Mouse (Mus musculus): Measurements from ENCODE around the gene Kirrel3. TPM values are rescaled to one million over a fixed set of nuclear protein-coding genes. Genes with fewer than 3 reads are reported as not detected.

Gene Kirrel3
- polyA plus RNA-seq, 1 experiment from 2014 or later: 0.72 TPM

DNA sequence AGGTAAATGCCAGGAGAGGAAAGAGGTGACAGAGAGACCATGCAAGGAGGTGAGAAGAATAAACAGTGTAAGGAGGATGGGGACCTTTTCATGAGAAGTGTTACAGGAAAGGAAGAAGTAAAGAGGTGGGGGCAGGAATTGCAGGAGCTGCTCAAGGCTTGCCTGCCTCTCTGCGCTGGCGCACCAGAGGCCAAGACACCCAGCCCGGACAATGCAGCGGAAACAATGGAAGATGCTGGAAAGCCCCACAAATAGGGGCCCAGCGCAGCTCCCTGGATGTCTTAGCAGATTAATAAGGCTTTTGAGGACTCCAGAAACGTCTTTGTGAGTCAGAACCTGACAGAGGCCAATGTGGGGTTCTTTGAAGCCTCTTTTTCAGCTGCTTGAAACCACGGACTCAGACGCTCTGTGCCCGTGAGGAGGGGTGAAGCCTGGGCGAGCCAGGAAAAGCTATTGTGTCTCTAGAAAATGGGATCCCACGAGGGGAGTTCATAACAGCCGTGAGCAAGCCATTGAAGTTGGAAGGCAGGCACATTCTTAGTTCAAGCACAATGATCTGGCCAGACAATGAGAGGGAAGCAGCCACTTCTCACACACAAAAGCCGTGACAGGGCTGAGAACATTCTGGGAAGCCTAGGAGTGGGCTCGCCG is 385.7 kb downstream of the Kirrel3 start:
- Histone ChIP-seq H3K27ac (ENCODE audit: low read length) (no peak overlapping the region), H3K27me3 (replicated peaks; ENCODE audit: insufficient read depth, low read length) (no peaks in the 10 kb centered on the region), H3K4me2 (replicated peaks; ENCODE audit: low read depth, low read length) (no peak overlapping the region), H3K36me3 (ENCODE audit: insufficient read depth, low read length) (no peaks in the 10 kb centered on the region), H3K4me1 (ENCODE audit: insufficient read depth, low read depth, low read length) (no peaks in the 10 kb centered on the region), H3K9me3 (ENCODE audit: low read length) (no peaks in the 10 kb centered on the region), H3K4me3 (ENCODE audit: low read depth, low read length) (no peak overlapping the region), H3K9ac (replicated peaks; ENCODE audit: low read depth) (no peak overlapping the region)
- ATAC-seq (no peak), DNase-seq (ENCODE audit: low spot score) (no peak)
- TF ChIP-seq CTCF (IDR thresholded peaks at IDR 0.05) (no peak), EP300 (IDR thresholded peaks at IDR 0.05) (no peak)
- WGBS: 47% methylated on average over 15 of the region's 15 CpGs

DNA sequence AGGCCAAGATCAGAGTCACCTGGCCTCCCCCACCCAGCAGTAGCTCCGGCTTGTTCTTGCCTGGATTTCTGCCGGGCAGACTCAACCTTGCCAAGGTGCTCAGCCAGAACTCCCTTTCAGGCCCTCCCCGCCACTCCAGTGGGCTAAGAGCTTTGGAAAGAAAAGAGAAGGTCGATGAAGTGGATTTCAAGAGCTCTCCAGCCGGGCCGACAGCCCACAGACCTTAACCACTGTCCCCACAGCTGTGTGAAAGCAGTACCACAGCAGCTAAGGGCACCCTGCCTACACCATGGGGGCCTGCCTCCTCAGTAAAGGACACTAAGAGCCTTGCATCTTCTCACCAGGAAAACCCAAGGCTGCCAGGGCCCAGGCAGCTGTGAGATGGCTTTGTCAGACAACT is 389.5 kb downstream of the Kirrel3 start:
- Histone ChIP-seq H3K4me1 (ENCODE audit: insufficient read depth, low read depth, low read length) (no peaks in the 10 kb centered on the region), H3K27me3 (replicated peaks; ENCODE audit: insufficient read depth, low read length) (no peaks in the 10 kb centered on the region), H3K9me3 (ENCODE audit: low read length) (no peaks in the 10 kb centered on the region), H3K4me3 (ENCODE audit: low read depth, low read length) (no peak overlapping the region), H3K36me3 (ENCODE audit: insufficient read depth, low read length) (no peaks in the 10 kb centered on the region), H3K9ac (replicated peaks; ENCODE audit: low read depth) (no peak overlapping the region), H3K4me2 (replicated peaks; ENCODE audit: low read depth, low read length) (no peak overlapping the region), H3K27ac (ENCODE audit: low read length) (no peak overlapping the region)
- ATAC-seq: peak; percentile 57
- TF ChIP-seq EP300 (IDR thresholded peaks at IDR 0.05): no peak
- no peak for TF ChIP-seq CTCF (IDR thresholded peaks at IDR 0.05)
- DNase-seq (ENCODE audit: low spot score): peak; percentile 44
- WGBS: 48% methylated on average over 6 of the region's 6 CpGs

DNA sequence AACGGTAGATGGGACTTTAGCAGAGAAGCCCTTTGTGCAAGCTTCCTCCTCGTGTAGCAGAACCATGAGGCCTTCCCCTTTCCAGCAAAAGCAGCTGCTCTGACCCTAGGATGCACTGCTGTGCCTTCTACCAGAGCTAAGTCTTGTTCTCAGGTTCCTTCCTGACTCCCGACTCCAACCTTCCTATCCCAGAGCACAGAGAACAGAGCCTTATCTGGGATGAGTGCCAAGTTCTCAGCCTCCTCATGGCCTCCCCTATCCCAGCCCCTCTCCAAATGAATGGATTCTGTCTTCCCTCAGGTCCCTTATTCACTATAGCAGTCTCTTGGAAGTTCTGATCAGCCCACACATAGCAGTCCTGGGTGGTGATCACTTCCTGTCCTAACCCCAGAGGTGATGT is 391.5 kb downstream of the Kirrel3 start:
- no peak for TF ChIP-seq CTCF (IDR thresholded peaks at IDR 0.05)
- no peak for TF ChIP-seq EP300 (IDR thresholded peaks at IDR 0.05)

DNA sequence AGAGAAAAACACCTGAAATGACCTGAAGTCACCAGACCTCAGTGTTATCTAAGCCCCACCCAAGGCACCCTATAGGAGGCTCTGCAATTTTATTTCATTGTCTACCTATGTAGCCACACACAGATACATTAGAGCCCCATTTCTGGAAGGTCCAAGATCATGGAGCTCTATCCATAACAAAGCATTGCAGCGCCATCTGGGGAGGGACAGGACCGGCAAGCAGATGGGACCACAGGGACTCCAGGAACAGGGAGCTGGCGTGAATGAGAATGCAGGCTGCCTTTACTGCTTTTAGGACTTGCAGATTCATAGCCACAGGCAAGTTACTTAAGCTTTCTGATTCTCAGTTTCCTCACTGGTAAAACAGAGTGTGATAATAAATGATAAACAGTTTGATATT is 392.1 kb downstream of the Kirrel3 start:
- ATAC-seq (no peak), DNase-seq (ENCODE audit: low spot score) (no peak)
- H3K27me3 ChIP-seq (replicated peaks; ENCODE audit: insufficient read depth, low read length): no peaks in the 10 kb centered on the region
- no peaks in the 10 kb centered on the region for H3K36me3 ChIP-seq (ENCODE audit: insufficient read depth, low read length)
- no peak overlapping the region for H3K4me2 ChIP-seq (replicated peaks; ENCODE audit: low read depth, low read length)
- no peak overlapping the region for H3K4me3 ChIP-seq (ENCODE audit: low read depth, low read length)
- no peak overlapping the region for H3K9ac ChIP-seq (replicated peaks; ENCODE audit: low read depth)
- no peaks in the 10 kb centered on the region for H3K4me1 ChIP-seq (ENCODE audit: insufficient read depth, low read depth, low read length)
- H3K27ac ChIP-seq (ENCODE audit: low read length): no peak overlapping the region
- no peaks in the 10 kb centered on the region for H3K9me3 ChIP-seq (ENCODE audit: low read length)
- 65% methylated on average over 3 of the region's 3 CpGs for WGBS
- TF ChIP-seq EP300 (IDR thresholded peaks at IDR 0.05): no peak
- TF ChIP-seq CTCF (IDR thresholded peaks at IDR 0.05): no peak

More for the DNA sequence above, 391.5 kb downstream of the Kirrel3 start:
- Histone ChIP-seq H3K27ac (ENCODE audit: low read length) (no peak overlapping the region), H3K4me3 (ENCODE audit: low read depth, low read length) (no peak overlapping the region), H3K9ac (replicated peaks; ENCODE audit: low read depth) (no peak overlapping the region), H3K9me3 (ENCODE audit: low read length) (no peaks in the 10 kb centered on the region), H3K4me1 (ENCODE audit: insufficient read depth, low read depth, low read length) (no peaks in the 10 kb centered on the region), H3K4me2 (replicated peaks; ENCODE audit: low read depth, low read length) (no peak overlapping the region), H3K27me3 (replicated peaks; ENCODE audit: insufficient read depth, low read length) (no peaks in the 10 kb centered on the region), H3K36me3 (ENCODE audit: insufficient read depth, low read length) (no peaks in the 10 kb centered on the region)
- DNase-seq (ENCODE audit: low spot score) (no peak), ATAC-seq (no peak)
- WGBS: 45% methylated on average over 3 of the region's 3 CpGs

DNA sequence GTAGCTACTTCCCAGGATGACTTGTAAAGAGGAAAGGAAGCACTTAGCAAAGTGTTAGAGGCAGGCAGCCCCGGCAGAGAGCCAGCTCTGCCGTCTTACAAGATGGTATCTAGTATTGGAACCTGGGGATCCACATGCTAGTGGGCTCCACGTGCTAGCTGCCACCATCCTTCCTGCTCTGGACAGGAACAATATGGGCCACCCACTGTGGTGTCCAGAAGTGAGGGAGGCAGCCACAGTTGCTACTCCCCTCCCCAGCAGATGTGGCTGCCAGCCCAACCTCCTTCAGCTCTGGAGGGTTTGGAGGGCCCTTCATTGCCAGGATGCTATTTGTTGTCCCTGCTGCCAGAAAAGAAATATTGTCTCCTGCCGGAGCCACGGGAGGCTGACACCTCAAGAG is 396.1 kb downstream of the Kirrel3 start:
- peak; percentile 11 for DNase-seq (ENCODE audit: low spot score)
- Histone ChIP-seq H3K4me2 (replicated peaks; ENCODE audit: low read depth, low read length) (no peak overlapping the region), H3K36me3 (ENCODE audit: insufficient read depth, low read length) (no peaks in the 10 kb centered on the region), H3K4me1 (ENCODE audit: insufficient read depth, low read depth, low read length) (no peaks in the 10 kb centered on the region), H3K4me3 (ENCODE audit: low read depth, low read length) (no peak overlapping the region), H3K9me3 (ENCODE audit: low read length) (no peaks in the 10 kb centered on the region), H3K27ac (ENCODE audit: low read length) (no peak overlapping the region), H3K27me3 (replicated peaks; ENCODE audit: insufficient read depth, low read length) (no peaks in the 10 kb centered on the region), H3K9ac (replicated peaks; ENCODE audit: low read depth) (no peak overlapping the region)
- 0% methylated on average over 5 of the region's 5 CpGs for WGBS
- TF ChIP-seq EP300 (IDR thresholded peaks at IDR 0.05) (no peak), CTCF (IDR thresholded peaks at IDR 0.05) (no peak)
- ATAC-seq: peak; percentile 35; the same call in 1 of the 2 replicates

DNA sequence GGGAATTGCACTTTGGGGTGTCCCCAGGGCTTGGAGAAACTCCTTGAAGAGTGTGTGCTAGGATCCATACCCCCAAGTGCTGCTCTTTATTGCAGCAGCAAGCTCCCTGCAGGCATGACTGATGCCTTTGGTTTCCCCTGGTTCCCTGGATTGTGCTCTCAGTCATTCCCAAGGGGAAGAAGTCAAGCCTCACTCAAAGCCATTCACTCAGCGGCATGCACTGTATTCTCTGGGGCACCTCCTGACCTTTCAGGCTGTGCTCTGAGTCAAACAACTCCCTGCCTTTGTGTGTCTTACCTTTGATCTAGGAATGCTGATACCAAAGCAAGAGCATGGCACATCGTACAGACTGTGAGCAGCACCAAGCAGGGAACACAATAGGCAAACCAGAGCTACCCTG is 396.5 kb downstream of the Kirrel3 start:
- no peaks in the 10 kb centered on the region for H3K4me1 ChIP-seq (ENCODE audit: insufficient read depth, low read depth, low read length)
- no peak overlapping the region for H3K9ac ChIP-seq (replicated peaks; ENCODE audit: low read depth)
- H3K4me3 ChIP-seq (ENCODE audit: low read depth, low read length): no peak overlapping the region
- no peak overlapping the region for H3K4me2 ChIP-seq (replicated peaks; ENCODE audit: low read depth, low read length)
- DNase-seq (ENCODE audit: low spot score): no peak
- no peak for TF ChIP-seq CTCF (IDR thresholded peaks at IDR 0.05)
- TF ChIP-seq EP300 (IDR thresholded peaks at IDR 0.05): no peak
- no peaks in the 10 kb centered on the region for H3K27me3 ChIP-seq (replicated peaks; ENCODE audit: insufficient read depth, low read length)
- H3K27ac ChIP-seq (ENCODE audit: low read length): no peak overlapping the region
- 8% methylated on average over 2 of the region's 2 CpGs for WGBS
- no peak for ATAC-seq
- H3K36me3 ChIP-seq (ENCODE audit: insufficient read depth, low read length): no peaks in the 10 kb centered on the region
- no peaks in the 10 kb centered on the region for H3K9me3 ChIP-seq (ENCODE audit: low read length)

DNA sequence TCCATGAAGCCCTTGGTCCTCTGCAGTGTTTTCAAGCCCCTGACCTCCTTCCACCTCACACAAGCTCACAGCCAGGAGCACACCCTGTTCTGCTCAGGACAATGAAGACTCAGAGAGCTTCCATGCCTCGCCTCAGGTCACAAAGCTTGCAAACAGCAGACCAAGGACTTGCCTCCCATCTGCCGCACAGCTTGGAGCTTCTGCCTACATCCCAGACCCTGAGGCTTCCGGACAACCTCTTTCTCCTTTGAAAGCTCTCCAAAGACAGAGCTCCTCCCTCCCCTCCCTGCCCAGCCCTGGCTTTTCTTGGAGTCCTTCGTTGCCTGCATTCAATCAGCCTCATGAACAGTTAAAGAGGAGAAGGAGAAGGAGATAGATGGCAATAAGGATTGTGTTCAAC is 397.4 kb downstream of the Kirrel3 start:
- ATAC-seq (no peak), DNase-seq (ENCODE audit: low spot score) (no peak)
- Histone ChIP-seq H3K27me3 (replicated peaks; ENCODE audit: insufficient read depth, low read length) (no peaks in the 10 kb centered on the region), H3K4me3 (ENCODE audit: low read depth, low read length) (no peak overlapping the region), H3K4me1 (ENCODE audit: insufficient read depth, low read depth, low read length) (no peaks in the 10 kb centered on the region), H3K9ac (replicated peaks; ENCODE audit: low read depth) (no peak overlapping the region), H3K9me3 (ENCODE audit: low read length) (no peaks in the 10 kb centered on the region), H3K4me2 (replicated peaks; ENCODE audit: low read depth, low read length) (no peak overlapping the region), H3K36me3 (ENCODE audit: insufficient read depth, low read length) (no peaks in the 10 kb centered on the region), H3K27ac (ENCODE audit: low read length) (no peak overlapping the region)
- TF ChIP-seq EP300 (IDR thresholded peaks at IDR 0.05) (no peak), CTCF (IDR thresholded peaks at IDR 0.05) (no peak)
- WGBS: 29% methylated on average over 4 of the region's 4 CpGs

Data from lung, postnatal 0 days (tissue).